Mouse (Mus musculus) liver, embryonic 11.5 days (tissue): Measurements from ENCODE around the gene Csnk1e. TPM values are rescaled to one million over a fixed set of nuclear protein-coding genes. Genes with fewer than 3 reads are reported as not detected.

Experiments
- ATAC-seq: fragments of 200-750 bp; cut with Nextera tagmentation; replicated peaks from 2 replicates; pipeline ENCODE4 v1.8.0; 2017; ENCODE audit warnings: moderate number of reproducible peaks, mild to moderate bottlenecking, moderate TSS enrichment, moderate library complexity; ENCODE audit not compliant: low FRiP score
- DNase-seq: peaks from one replicate; pipeline ENCODE4 v3.0.0-alpha.2; 2017; ENCODE audit warnings: low spot score
- H3K27ac ChIP-seq: fragments of 300-500 bp; sonication (generic); 2 replicates; pipeline ENCODE4 v1.5.1; 2014; ENCODE audit warnings: mild to moderate bottlenecking, low read depth, low read length, control low read depth
- H3K27me3 ChIP-seq: fragments of 300-500 bp; sonication (generic); replicated peaks from 2 replicates; pipeline ENCODE4 v1.6.1; 2014; ENCODE audit warnings: low read length, mixed read lengths; ENCODE audit not compliant: control insufficient read depth, insufficient read depth
- H3K36me3 ChIP-seq: fragments of 300-500 bp; sonication (generic); 2 replicates; pipeline ENCODE4 v1.6.1; 2014; ENCODE audit warnings: mild to moderate bottlenecking, low read length, moderate library complexity, mixed read lengths; ENCODE audit not compliant: control insufficient read depth, insufficient read depth
- H3K4me1 ChIP-seq: fragments of 300-500 bp; sonication (generic); replicated peaks from 2 replicates; pipeline ENCODE4 v1.6.1; 2014; ENCODE audit warnings: low read length, mixed read lengths; ENCODE audit not compliant: control insufficient read depth, insufficient read depth
- H3K4me2 ChIP-seq: fragments of 300-500 bp; sonication (generic); 2 replicates; pipeline ENCODE4 v1.6.1; 2014; ENCODE audit warnings: mild to moderate bottlenecking, control low read depth, moderate library complexity
- H3K4me3 ChIP-seq: fragments of 300-500 bp; sonication (generic); 2 replicates; pipeline ENCODE4 v1.5.1; 2014; ENCODE audit warnings: low read depth, low read length, control low read depth
- H3K9ac ChIP-seq: fragments of 300-500 bp; sonication (generic); 2 replicates; pipeline ENCODE4 v1.6.1; 2014; ENCODE audit warnings: low read depth, low read length, control low read depth
- H3K9me3 ChIP-seq: fragments of 300-500 bp; sonication (generic); 2 replicates; pipeline ENCODE4 v1.6.1; 2016; ENCODE audit warnings: low read length, inconsistent platforms, mixed read lengths; ENCODE audit not compliant: control insufficient read depth
- WGBS: fragments of 180-500 bp; shearing (Covaris S2); extraction: QIAGEN DNeasy Blood & Tissue Kit; methylation state at CpG from one replicate; pipeline ENCODE4 v1.1.7; 2014; 5-methylcytosine and 5-hydroxymethylcytosine counted together
- polyA plus RNA-seq: library from polyadenylated mRNA; unstranded; fragments of >200 nt; fragmentation: Nextera tagmentation; extraction: Ambion mirVana; gene quantifications from 2 replicates; pipeline ENCODE4 v1.2.1, GENCODE M21; 2014

Csnk1e gene
- polyA plus RNA-seq, 1 experiment from 2014 or later, result 42.5 TPM

GRCm38 (mm10) chr15:79378608-79379007 lies 76.8 kb downstream of the Csnk1e start:
- H3K4me1 ChIP-seq, result no peaks in the 10 kb centered on the region
- no peak overlapping the region for H3K27ac ChIP-seq
- no peaks in the 10 kb centered on the region for H3K9me3 ChIP-seq
- H3K27me3 ChIP-seq, result no peaks in the 10 kb centered on the region
- no peak overlapping the region for H3K4me2 ChIP-seq
- no peak for DNase-seq
- H3K36me3 ChIP-seq, result peaks cover 13% of the 10 kb centered on the region
- no peak overlapping the region for H3K4me3 ChIP-seq
- WGBS, result 92% methylated on average over 10 of the region's 10 CpGs
- ATAC-seq, result no peak
- H3K9ac ChIP-seq, result no peak overlapping the region

GRCm38 (mm10) chr15:79377681-79378080 lies 77.7 kb downstream of the Csnk1e start:
- Histone ChIP-seq H3K4me1 (no peaks in the 10 kb centered on the region), H3K9me3 (no peaks in the 10 kb centered on the region), H3K27ac (no peak overlapping the region), H3K9ac (no peak overlapping the region), H3K36me3 (peaks cover 13% of the 10 kb centered on the region), H3K27me3 (no peaks in the 10 kb centered on the region), H3K4me2 (no peak overlapping the region), H3K4me3 (no peak overlapping the region)
- ATAC-seq, result no peak
- whole genome bisulfite sequencing, result 80% methylated on average over 6 of the region's 6 CpGs
- DNase-seq, result no peak

- ATAC-seq, result no peak
- no peaks in the 10 kb centered on the region for H3K9me3 ChIP-seq
- no peaks in the 10 kb centered on the region for H3K27me3 ChIP-seq
- peaks cover 1% of the 10 kb centered on the region for H3K4me1 ChIP-seq
- DNase-seq, result no peak
- no peak overlapping the region for H3K4me2 ChIP-seq
- H3K4me3 ChIP-seq, result no peak overlapping the region
- H3K9ac ChIP-seq, result no peak overlapping the region
- peaks cover 14% of the 10 kb centered on the region for H3K36me3 ChIP-seq
- H3K27ac ChIP-seq, result no peak overlapping the region
- WGBS, result 54% methylated on average over 3 of the region's 3 CpGs
These were observed 80.6 kb downstream of the Csnk1e start for GRCm38 (mm10) chr15:79374760-79375159.

GRCm38 (mm10) chr15:79370281-79370843 lies 85.0 kb downstream of the Csnk1e start:
- ATAC-seq (no peak), DNase-seq (no peak)
- Histone ChIP-seq H3K9me3 (no peaks in the 10 kb centered on the region), H3K9ac (no peak overlapping the region), H3K4me3 (no peak overlapping the region), H3K4me1 (peaks cover 13% of the 10 kb centered on the region), H3K4me2 (no peak overlapping the region), H3K27ac (0 out of 2 replicates have a peak overlapping the region, but pooled peaks have one; percentile 19), H3K36me3 (peaks cover 20% of the 10 kb centered on the region), H3K27me3 (no peaks in the 10 kb centered on the region)
- 80% methylated on average over 7 of the region's 7 CpGs for WGBS

- no peaks in the 10 kb centered on the region for H3K27me3 ChIP-seq
- H3K9ac ChIP-seq, result no peak overlapping the region
- no peak overlapping the region for H3K4me3 ChIP-seq
- H3K4me2 ChIP-seq, result no peak overlapping the region
- H3K9me3 ChIP-seq, result no peaks in the 10 kb centered on the region
- peaks cover 13% of the 10 kb centered on the region for H3K4me1 ChIP-seq
- no peak for DNase-seq
- WGBS, result 72% methylated on average over 15 of the region's 15 CpGs
- H3K36me3 ChIP-seq, result peaks cover 22% of the 10 kb centered on the region
- H3K27ac ChIP-seq, result peak overlapping the region; percentile 13
- no peak for ATAC-seq
These were observed 85.7 kb downstream of the Csnk1e start for GRCm38 (mm10) chr15:79369452-79370280.

- no peaks in the 10 kb centered on the region for H3K9me3 ChIP-seq
- H3K9ac ChIP-seq, result no peak overlapping the region
- 79% methylated on average over 8 of the region's 8 CpGs for WGBS
- no peak for DNase-seq
- H3K36me3 ChIP-seq, result peaks cover 25% of the 10 kb centered on the region
- peak overlapping the region; percentile 13 for H3K27ac ChIP-seq
- ATAC-seq, result no peak; the same call in 1 of the 2 replicates
- H3K4me1 ChIP-seq, result peaks cover 16% of the 10 kb centered on the region
- H3K27me3 ChIP-seq, result no peaks in the 10 kb centered on the region
- no peak overlapping the region for H3K4me3 ChIP-seq
- H3K4me2 ChIP-seq, result no peak overlapping the region
These were observed 86.4 kb downstream of the Csnk1e start for GRCm38 (mm10) chr15:79368861-79369440.

GRCm38 (mm10) chr15:79368313-79368811 lies 87.0 kb downstream of the Csnk1e start:
- ATAC-seq, result peak; percentile 56; the same call in 1 of the 2 replicates
- WGBS, result 67% methylated on average over 14 of the region's 14 CpGs
- peak overlapping the region; percentile 60; the same call in 1 of the 2 replicates for H3K27ac ChIP-seq

More at GRCm38 (mm10) chr15:79368313-79368811, 87.0 kb downstream of the Csnk1e start:
- DNase-seq, result no peak
- peaks cover 16% of the 10 kb centered on the region for H3K4me1 ChIP-seq
- H3K36me3 ChIP-seq, result peaks cover 25% of the 10 kb centered on the region
- no peak overlapping the region for H3K9ac ChIP-seq
- no peak overlapping the region for H3K4me2 ChIP-seq
- H3K9me3 ChIP-seq, result no peaks in the 10 kb centered on the region
- H3K4me3 ChIP-seq, result no peak overlapping the region
- H3K27me3 ChIP-seq, result no peaks in the 10 kb centered on the region
